Mouse (Mus musculus): ENCODE results near the gene Haghl. TPM values are rescaled to one million over a fixed set of nuclear protein-coding genes. Genes with fewer than 3 reads are reported as not detected.

The Haghl gene
- total RNA-seq, 2 experiments from 2014 or later, result 114 to 117 TPM

DNA sequence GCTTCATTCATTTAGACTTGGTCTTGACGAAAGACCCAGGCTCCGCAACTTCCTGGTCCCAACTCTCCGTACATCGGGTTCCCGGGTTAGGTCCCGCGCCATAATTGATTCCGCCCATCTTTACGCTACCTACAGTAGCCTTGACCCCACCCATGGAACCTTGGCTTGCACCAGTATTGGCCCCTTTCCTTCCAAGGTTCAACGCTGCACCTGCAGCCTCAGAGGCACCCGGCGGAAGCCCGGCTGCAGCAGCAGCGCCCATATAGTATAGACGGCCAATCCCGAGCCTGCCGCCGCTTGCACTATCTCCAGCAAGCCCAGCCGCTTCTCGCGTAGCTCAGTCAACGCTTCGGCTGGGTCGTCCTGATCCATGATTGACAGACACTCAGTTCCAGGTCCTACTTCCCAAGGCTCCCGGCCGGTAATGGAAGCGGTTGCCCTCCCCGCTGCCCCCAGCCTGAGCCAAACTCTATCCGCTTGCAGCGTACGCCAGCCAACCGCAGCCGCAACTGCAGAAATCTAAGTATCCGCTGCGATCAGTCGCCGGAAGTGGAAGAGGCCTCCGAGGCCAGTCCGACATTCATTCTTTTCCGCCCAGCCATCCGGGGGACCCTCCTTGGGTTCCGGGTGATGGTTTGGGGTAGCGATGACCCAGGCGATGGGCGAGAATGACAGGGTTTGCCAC is 6.5 kb upstream of the Haghl start:
- intact Hi-C loops (cut with DNase I), result loop anchor here (5.0 kb wide), 1 partner anchor 315 kb away; no protein-coding TSS in a partner anchor
- DNase-seq (ENCODE audit: low spot score in 2 of 2), result peak; percentile 89

DNA sequence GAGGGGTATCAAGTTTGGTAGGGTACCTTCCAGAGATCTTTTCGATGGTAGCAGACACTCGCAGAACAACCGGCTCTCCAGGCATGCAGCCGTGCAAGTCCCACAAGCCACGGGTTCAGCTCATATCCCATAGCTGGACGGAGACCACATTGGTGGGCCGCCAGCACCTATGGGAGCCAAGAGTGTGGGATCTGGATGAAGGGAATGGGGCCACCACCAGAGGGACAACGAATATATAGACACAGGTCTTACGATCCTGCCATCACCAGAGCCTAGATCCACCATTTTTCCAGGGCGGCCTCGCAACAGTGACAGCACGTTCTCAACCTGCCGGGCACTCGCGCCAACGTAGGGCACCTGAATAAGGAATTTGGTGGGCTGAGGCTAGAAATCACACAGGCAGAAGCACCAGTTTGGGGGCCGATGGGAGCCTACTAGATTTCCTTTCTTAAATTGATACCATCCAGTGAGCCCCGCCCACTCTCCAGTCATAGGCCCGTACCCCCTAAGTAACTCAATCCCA is 5.9 kb upstream of the Haghl start:
- intact Hi-C loops (cut with DNase I), result loop anchor here (5.0 kb wide), 1 partner anchor 314 kb away; no protein-coding TSS in a partner anchor
- no peak for DNase-seq (ENCODE audit: low spot score in 2 of 2)

DNA sequence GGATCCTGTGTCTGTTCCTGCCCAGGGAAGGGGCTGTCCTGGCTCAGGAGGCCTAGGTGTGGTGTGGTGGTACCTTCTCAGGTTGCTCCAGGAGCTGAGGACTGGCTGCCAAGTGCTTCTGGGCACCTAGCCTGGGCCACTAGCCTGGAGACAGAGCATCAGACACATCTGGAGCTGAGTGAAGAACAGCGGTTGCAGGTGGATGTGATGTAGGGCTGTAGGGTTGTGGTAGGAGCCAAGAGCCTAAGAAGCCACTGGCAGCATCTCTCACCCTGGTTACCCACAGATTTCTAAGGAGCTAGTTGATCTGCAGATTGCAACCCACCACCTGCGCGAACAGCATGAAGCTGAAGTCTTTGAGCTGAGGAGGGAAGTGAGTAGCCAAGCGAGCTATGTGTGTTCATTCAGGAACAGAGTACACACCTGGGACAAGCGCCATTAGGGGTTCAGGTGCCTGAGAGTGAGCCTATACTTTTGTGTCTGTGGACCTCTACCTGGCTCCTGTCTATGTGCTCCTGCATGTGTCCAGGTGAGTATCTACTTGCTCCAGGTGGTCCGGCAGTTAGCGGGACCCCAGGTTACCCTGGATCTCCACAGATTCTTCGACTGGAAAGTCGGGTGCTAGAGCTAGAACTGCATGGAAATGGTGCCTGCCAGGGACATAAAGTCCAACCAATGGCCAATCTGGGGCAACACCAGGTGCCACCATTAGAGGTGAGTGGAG is 1.5 kb upstream of the Haghl start:
- intact Hi-C loops (cut with DNase I), result no loop called here
- no peak for DNase-seq (ENCODE audit: low spot score in 2 of 2)

DNA sequence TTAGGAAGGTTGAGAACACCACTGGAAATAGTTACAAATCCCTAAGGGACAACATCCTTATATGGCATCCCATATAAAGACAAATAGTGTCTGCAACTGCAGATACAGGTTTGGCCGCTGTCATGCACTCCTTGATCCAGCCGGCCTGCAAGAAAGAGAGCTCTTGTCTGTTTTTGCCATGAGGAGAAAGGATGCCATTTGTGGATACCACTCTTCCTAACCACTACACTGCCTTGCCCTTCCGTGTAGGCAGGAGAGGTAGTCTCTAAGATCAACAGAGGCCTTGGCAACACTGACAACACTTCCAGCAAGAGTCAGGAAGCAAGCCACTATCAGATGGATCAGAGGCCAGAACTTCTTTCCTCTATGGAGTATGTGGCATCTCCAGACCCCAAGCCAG is 807 bp upstream of the Haghl start, which contains the start of gene Ccdc78:
Ccdc78 (plus strand) TSS at position 301 of the 400 bp plus-strand sequence.
- no peak for DNase-seq (ENCODE audit: low spot score in 2 of 2)
- intact Hi-C loops (cut with DNase I), result no loop called here

DNA sequence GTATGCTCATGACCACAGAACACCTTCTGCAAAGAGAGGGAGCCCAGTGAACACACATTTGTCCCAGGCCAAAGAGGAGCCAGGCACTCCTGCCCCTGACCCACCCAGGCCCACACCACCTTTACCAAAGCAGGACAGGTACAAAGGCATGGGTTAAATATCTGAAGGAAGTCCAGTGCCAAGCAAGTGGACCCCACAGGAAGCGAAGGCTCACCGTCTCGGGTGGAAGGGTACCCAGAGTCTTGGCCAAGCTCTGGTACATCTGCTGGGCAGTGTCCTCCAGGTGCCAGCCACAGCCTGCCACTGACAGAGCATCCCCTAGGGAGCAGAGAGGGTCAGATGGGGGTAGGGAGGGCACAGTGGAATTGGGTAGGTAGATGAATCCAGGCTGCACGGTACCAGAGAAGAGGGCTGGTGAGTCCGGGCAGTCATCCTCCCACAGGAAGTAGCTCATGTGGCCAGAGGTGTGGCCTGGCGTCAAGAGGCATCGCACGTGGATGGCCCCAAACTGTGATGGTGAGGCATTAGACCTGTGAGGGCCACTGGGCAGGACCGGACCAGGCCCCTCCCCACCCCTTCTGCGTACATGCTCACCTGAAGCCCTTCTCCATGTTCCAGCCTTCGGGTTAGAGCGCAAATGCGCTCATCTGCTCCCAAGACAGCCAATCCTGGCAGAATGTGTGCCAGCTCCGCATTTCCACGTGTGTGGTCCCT is 1.5 kb downstream of the Haghl start:
- intact Hi-C loops (cut with DNase I), result no loop called here
- no peak for DNase-seq (ENCODE audit: low spot score in 2 of 2)

DNA sequence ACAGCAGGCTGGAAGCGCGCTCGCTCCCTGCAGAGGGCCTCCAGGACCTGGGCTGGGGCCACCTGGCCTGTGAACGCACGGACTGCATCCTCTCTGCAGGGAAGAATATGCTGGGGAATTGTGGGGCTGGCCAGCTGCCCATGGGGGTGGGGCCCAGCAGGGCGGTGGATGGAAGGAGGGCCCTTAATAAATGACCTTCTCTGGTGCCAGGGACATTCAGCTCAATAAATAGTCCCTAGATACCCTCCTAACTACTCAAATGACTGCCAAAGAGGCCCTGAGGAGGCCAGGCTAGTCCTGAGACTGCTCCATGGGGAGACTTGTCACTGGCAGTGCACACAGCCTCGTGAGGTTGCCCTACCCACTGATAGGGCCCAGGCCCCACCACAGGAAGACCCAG is 2.4 kb downstream of the Haghl start:
- no peak for DNase-seq (ENCODE audit: low spot score in 2 of 2)
- intact Hi-C loops (cut with DNase I), result no loop called here

DNA sequence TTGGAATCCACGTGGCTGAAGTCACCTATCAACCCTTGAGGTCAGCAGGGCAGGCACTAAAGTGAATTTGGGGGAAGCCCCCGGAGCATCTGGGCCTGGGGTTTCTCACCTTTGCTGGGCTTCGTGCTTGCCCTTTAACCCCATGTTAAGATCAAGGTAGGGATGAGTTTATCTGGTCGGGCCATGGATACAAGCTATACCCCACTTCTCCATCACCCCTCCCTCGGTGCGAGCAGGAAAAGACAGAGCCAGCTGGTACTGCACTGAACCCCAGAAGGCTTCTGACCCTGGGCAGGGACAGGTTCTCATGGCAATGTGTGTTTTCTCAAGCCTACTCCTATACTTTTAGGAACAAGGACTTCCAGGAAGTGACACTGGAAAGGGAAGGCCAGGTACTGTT is 4.1 kb downstream of the Haghl start:
- intact Hi-C loops (cut with DNase I), result no loop called here
- no peak for DNase-seq (ENCODE audit: low spot score in 2 of 2)

DNA sequence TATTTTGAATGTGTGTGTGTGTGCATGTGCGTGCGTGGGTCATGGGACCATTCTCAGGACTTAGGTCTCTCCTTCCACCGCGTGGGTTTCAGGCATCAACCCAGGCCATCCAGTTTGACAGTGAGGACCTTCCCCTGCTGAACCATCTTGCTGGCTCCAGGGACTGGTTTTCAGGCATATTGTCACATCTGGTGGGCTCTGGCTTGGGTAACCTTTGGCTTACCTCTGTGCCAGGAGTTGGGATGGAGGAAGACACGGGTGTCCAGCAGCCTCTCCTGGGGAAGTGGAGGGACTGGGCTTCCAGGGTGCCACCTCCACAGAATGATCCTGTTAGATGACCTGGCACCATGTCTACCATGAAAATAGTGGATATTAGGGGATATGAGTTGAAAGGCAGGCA is 7.5 kb downstream of the Haghl start:
- DNase-seq (ENCODE audit: low spot score in 2 of 2), result no peak
- intact Hi-C loops (cut with DNase I), result no loop called here

DNA sequence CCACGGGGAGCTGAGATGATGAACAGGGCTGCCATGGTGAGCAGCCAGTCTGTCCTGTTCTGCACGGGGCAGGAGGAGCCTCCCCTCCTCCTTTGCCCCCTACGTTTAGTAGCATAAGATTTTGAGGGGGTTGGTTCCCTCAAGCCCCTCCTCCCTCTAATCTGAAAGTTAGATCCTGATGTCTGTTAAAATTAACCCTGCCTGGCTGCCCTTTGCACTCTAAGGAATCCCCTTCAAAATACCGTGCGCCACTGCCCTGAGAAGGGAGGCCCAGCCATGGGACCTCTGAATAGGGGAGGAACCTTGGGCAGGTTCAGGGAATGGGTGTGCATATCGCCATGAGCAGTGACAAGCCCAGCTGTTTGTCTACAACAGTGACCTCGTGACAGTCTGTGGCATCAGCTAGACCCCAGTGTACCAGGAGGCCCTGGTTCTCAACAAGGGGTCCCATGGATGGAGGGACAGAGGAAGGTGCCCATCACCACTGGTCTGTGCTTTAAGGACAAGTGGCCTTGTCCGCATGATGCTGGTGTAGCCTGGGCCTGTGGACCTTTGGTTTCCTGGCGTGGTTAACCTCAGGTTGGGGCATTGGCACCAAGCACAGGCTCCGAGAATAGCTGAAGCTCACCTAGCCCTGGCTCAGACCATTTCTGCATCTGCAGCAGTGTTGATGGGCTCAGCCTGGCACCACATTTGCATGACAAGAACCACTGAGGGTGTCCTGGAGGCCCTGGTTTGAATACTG is 10.0 kb downstream of the Haghl start:
- no peak for DNase-seq (ENCODE audit: low spot score in 2 of 2)
- intact Hi-C loops (cut with DNase I), result no loop called here

DNA sequence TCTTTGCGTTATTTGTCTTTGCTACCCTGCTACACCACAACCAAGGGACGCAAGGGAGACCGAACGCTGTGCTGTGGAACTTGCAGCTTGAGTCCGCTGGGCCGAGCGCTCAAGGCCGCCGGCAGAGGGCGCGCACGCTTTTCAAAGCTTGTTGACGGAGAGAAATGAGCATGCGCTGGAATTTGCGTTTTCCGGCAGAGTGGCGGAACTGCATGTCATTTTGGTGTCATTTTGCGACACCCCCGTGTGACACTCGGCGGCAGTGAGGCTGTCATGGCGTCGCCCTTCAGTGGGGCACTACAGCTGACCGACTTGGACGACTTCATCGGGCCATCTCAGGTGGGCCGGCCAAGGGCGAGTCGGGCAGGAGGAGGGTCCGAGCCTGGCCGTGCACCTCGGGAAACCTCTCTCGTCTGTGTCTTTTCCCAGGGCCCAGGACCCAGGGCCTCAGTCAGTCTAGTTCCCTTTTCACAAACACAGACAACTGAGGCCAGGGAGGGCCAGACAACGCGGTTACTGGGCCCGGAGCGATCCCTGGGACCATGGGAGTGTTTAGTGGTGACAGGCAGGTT is 11.8 kb downstream of the Haghl start, which contains the start of gene Narfl:
Narfl (plus strand) TSS at position 228 of the 572 bp plus-strand sequence.
- intact Hi-C loops (cut with DNase I), result loop anchor here (1.0 kb wide), 2 partner anchors 24 to 28 kb away; partner anchors contain the start of gene Metrn
- DNase-seq (ENCODE audit: low spot score in 2 of 2), result peak; percentile 97 to 98

DNA sequence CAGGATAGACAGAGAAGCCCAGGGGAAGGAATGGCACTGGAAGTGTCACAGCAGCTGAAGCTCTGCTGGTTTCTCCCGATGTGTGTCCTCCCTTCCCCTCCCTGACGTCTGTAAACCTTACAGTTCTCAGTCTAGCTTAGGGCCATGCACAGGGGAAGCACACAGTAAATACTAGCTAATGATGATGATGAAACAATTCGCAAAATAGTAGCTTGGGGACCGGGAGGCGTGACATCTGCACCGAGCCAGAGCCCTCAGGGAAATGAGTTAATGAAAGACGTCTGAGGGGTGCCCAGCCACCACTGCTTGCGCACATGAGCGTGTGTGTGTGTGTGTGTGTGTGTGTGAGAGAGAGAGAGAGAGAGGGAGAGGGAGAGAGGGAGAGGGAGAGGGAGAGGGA is 16.1 kb downstream of the Haghl start:
- intact Hi-C loops (cut with DNase I), result no loop called here
- DNase-seq (ENCODE audit: low spot score in 2 of 2), result no peak

DNA sequence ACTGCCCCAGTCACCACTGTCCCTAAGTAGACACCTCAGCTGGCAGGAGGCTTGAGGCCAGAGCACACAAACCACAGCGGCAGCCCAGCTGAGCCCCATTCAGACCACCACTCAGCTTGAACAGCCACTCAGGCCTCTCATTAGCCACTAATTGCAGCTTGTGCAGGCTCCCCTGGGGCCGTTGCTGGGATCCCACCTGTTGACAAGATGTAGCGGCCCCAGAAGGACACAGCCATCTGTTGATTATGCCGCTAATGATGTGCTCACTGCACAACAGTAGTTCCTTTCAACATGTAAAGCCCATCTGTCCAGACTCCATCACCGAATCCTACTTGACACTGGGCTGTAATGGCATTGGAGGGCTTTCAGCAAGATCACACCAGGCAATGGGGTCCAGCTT is 19.6 kb downstream of the Haghl start:
- DNase-seq (ENCODE audit: low spot score in 2 of 2), result no peak
- intact Hi-C loops (cut with DNase I), result no loop called here

DNA sequence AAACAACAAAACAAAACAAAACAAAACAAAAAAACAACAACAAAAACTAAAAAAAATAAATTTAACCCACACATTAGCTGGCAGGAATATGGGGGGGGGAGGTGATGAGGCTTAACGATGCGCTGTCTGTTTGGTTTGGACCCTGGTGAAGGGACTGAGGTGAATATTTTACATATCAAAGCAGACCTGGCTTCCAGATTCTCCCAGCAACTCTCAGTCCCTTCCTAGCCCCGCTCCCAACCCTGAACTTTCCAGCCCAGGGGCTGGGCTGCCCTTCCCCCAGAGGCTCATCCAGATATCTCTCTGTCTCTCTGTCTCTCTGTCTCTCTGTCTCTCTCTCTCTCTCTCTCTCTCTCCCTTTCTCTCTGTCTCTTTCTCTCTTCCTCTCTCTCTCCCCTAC is 22.9 kb downstream of the Haghl start:
- no peak for DNase-seq (ENCODE audit: low spot score in 2 of 2)
- intact Hi-C loops (cut with DNase I), result no loop called here

DNA sequence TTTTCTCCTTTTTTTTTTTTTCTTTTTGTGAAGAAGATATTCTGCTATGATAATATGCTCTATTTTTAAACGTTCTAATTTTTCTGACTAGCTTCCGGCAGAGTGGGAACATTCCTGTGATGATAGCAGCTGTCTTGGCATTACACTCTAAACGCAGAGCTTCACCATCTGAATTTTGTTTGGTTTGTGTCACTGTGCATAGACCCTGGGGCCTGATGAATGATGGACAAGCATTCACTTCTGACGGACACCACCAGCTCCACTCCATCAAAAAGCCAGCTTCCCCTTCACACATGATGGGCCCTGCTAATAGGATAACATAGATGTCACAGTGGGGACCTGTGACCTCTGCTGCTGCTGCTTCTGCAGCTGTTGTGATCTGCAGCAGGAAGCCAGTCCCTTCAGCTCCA is 23.9 kb downstream of the Haghl start:
- peak; percentile 29 to 53 for DNase-seq (ENCODE audit: low spot score in 2 of 2)
- intact Hi-C loops (cut with DNase I), result no loop called here

DNA sequence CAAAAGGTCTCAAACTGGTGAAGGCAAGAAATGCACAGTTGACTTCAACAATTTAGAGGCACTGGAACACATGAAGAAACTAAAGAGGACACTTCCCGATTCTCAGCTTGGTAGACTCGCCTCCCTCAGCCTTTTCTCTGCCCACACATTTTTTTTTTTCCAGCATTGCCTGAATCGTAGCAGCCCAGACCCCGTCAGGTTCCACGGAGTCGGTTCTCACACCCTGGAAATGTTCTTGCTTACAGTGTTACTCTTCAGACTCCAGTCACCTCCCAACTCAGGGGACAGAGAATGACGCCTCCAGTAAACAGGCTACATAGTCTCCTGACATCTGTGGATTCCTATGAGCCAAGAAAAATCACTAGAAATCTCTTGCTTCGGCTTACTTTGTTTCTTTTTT is 25.3 kb downstream of the Haghl start:
- peak; percentile 29 to 37 for DNase-seq (ENCODE audit: low spot score in 2 of 2)

DNA sequence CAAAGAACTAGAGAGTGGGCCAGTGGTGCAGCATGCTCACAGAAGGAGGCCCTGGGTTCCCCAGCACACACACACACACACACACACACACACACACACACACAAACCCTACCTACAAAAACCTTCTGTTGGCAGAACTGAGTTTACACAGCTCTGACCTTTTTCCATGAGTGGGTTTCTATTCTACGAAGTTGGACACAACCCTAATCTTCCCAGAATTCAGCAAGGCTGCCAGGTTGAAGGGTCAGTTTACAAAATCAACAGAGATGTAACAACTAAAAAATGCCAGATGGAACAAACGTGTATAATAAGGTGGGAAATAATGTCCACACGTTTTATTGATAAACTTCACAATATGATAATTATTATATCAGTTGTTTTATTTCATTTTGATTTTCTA is 27.8 kb downstream of the Haghl start:
- intact Hi-C loops (cut with DNase I), result no loop called here
- no peak for DNase-seq (ENCODE audit: low spot score in 2 of 2)

More for the DNA sequence above, 25.3 kb downstream of the Haghl start:
- intact Hi-C loops (cut with DNase I), result no loop called here

DNA sequence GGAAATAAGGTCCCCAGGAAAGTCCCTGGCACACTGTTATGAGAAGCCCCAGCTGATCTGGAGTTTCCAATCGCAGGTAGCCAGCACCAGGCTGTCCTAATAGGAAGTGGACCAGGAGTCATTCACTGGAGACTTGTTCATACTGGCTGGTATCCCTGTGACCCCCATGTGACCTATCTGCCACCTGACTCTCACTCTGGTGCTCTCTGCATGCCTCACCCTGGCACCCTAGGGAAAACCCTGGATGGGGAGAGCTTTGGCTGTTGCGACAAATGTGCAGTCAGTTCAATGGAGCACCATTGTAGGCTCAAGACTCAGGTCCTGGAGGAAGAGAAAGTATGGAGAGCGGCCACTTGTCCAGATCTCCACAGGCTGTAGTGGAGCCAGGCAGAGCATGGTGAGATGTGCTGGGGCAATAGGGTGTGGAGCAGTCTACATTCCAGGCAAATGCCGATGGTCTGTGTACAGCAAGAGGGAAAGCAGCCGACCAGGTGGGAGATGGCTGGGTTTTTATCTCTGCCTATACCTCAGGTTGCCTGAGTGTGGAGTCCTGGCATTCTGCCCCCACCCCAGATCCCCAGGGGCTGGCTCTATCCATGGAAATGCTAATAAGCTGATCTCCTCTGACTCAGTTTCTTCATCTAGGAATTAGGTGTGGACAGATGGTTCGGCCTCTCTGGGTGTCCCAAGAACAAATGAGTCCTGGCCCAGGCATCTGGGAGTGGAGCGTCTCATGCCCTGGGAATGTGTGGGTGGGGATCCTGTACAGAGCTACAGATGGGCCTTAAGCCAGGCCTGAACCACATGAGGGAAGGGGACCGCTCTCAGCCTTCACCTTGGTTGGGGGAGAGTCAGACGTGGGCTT is 28.9 kb downstream of the Haghl start:
- no peak for DNase-seq (ENCODE audit: low spot score in 2 of 2)
- intact Hi-C loops (cut with DNase I), result no loop called here

DNA sequence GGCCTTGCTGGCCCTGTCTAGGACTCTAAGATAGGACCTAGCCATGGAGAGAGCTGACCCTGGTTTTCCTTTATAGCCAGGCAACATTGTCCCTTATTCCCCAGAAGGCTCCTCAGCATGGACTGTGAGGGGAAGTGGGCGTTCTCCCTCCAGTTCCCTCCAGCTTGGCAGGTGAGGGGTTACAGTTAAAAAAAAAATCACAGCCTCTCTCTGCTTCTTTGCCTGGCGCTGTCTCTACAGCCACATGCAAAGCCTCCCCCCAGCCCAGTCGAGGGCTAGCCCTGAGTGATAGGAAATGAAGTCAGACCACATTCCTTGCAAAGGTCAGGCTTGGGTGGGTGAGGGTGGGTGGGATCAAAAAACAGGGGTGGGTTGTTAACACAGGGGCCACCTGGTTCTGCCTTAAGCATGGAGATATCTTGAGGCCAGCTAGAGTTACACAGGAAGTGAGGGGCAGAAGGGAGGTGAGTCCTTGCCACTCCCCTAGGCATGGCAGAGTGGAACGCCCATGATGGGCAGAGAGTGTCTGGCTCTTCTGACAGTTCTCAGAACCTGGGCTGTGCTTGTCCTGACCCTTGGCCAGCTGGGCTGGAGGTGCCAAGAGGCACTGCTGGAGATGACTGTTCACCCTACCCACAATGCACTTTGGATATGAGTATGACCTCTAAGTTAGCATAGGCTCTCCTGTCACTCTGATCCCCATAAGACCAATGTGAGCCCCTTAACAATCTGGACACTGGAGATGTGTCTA is 29.7 kb downstream of the Haghl start:
- no peak for DNase-seq (ENCODE audit: low spot score in 2 of 2)
- intact Hi-C loops (cut with DNase I), result no loop called here
